Mouse (Mus musculus) frontal cortex, postnatal 36 days (tissue): ENCODE measurements around the gene Dpysl4.

Source experiments
- DNase-seq, 2 experiments: peaks; one replicate each; pipeline ENCODE4 v3.0.0; 2022; ENCODE audit warnings: low spot score in 2 of 2

The Dpysl4 gene

DNA sequence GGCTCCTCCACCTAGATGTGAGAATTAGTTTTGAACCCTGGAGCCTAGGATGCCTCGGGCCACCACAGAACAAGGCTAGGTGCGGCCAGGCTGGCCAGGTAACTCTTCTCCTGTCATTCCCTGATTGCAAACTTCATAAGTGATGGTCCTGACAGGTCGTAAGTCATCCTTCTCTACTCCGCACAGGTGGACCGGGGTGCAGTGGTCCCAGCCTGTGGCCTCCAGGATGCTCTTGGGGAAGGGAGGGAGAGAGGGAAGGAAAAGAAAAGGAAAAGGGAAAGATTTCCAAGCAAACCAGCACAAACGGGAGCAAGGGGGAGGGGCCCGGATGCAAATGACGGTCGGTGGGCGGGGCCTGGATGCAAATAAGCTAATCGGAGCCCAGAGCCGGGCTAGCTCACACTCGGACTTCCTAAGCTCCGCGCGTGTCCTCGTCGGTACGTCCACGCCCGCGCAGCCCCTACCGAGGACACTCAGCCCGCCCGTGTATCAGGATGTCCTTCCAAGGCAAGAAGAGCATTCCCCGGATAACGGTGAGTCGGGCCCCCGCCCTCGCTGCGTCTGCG lies at the start of gene Dpysl4:
Dpysl4 (plus strand) TSS at position 373 of the 566 bp plus-strand sequence.
- peak; percentile 87 to 93 for DNase-seq

DNA sequence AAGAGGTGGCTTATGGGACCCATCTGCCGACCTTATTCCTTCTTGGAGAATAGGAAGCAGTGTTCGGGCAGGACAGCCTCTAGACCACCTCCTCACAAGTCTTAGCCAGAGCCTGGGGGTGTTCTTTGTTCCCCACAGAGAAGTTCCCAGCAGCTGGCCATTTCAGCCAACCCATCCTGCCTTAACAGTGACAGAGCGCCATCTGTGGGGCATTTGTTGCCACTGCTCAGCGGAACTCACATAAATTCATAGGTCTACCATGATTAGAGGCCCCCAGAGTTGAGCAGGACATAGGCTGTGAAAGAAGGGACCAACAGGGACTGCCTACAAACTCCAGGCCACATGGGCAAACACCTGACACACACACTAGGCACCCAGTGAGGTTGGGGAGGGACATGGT lies 22.4 kb upstream of the Dpysl4 start:
- no peak for DNase-seq

GRCm38 (mm10) chr7:139068182-139068623 lies 17.6 kb upstream of the Dpysl4 start:
- peak; percentile 84 to 87 for DNase-seq

- DNase-seq: no peak
Measured at GRCm38 (mm10) chr7:139074189-139074588, 11.6 kb upstream of the Dpysl4 start.

DNA sequence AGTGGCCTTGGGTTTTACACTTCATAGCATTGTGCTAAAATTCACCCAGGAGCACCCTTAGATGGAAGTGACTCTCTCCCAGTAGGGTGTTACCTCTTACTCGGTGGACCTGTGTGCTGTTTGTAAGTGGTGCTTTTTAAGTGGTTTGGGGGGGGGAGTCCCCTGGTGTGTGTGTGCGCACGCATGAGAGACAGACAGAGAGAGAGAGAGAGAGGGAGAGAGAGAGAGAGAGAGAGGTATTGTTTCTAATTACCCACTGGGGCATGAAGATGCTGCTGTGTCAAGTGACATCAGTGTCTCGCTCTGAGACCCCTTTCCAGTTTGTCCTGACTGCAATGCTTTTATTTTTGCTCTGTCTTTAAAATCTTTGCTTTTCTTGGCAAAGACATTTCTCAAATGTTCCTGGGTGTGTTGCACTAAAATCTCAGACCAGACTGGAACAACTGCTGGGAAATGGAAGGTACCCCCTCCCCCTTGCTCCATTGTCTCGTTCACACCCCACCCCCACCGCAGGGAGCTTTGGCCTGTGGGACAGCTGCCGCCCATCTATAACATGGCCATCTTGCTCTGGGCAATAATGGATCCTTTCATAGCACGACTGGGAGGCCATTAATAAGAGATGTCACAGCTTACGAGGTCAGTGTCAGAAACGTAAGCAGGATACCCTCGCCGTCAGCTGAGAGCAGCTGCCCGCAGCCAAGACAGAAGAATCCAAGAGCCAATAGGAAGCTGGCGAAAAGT lies 10.6 kb upstream of the Dpysl4 start:
- DNase-seq: no peak

DNA sequence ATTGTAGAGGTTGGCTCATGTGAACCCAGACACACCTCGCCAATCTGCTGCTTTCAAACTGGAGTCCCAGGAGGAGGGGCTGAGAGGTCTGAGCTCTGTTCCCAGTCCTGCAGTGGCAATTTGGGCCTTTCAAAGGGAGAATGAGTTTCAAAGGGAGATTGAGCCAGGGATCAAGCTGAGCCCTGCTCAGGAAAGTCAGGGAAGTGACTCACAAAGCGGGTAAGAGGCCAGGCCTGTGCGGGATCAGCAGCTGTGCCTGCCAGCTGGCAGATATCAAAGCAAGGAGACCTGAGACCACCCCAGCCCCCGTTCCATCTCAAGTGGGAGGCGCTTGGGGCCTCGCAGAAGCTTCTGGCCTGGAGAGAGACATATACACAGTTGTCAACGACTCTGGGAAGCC lies 8.5 kb upstream of the Dpysl4 start:
- no peak for DNase-seq

GRCm38 (mm10) chr7:139078181-139078580 lies 7.6 kb upstream of the Dpysl4 start:
- no peak for DNase-seq

DNA sequence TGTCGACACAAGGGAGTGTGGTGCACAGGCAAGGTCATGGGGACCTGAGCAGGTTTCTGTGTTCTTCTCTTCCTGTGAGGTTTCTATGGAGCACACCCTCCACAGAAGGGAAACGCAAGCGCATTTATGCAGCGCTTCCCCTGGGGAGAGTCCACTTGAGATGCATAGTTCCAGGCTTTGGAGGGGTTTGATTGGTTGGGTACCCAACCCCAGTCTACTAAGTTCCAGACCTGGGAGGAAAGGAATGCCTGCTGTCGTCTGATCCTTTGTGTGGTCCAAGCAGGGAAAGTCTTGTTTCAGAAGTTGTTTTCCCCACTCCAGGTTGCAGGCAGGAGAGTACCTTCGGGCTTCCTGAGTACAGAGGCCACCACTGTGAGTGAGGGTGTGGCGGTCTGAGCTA lies 6.7 kb upstream of the Dpysl4 start:
- DNase-seq: no peak

DNA sequence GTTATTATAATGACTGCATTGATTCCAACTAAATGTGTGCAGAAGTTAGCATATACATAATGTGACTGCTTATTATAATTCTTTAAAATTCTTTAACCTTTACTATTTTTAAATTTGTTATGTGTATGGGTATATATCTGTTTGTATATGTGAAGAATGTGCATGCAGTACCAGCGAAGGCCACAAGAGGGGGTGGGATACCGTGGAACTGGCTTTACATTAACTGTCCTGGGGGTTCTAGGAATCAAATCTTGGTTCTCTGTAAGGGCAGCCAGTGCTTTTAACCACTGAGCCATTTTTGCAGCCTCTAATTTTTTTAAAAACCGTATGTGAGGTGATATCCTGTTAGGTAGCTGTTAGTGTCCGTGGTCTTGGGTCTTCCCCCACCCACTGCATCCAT lies 5.1 kb upstream of the Dpysl4 start:
- DNase-seq: no peak

DNA sequence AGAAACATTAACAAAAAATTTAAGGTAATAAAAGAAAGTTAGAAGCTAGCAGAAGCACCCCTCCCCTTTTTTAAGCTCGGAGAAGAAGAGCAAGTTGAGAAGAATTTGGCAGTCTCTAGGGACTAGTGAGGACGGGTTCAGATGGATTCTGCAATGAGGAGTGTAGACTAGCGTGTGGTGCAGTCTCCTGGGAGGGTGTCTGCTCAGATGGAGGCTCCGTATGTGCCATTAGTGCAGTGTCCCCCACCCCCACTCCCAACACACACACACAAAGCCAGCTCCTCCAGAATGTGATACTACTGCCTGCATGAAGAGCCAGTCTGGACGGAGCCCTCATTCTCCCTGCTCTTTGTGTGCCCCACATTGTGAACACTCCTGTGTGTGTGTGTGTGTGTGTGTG lies 4.6 kb upstream of the Dpysl4 start:
- no peak for DNase-seq

- DNase-seq: no peak
Measured at GRCm38 (mm10) chr7:139082281-139082680, 3.5 kb upstream of the Dpysl4 start.

- DNase-seq: no peak
Measured at GRCm38 (mm10) chr7:139084316-139084715, 1.5 kb upstream of the Dpysl4 start.

DNA sequence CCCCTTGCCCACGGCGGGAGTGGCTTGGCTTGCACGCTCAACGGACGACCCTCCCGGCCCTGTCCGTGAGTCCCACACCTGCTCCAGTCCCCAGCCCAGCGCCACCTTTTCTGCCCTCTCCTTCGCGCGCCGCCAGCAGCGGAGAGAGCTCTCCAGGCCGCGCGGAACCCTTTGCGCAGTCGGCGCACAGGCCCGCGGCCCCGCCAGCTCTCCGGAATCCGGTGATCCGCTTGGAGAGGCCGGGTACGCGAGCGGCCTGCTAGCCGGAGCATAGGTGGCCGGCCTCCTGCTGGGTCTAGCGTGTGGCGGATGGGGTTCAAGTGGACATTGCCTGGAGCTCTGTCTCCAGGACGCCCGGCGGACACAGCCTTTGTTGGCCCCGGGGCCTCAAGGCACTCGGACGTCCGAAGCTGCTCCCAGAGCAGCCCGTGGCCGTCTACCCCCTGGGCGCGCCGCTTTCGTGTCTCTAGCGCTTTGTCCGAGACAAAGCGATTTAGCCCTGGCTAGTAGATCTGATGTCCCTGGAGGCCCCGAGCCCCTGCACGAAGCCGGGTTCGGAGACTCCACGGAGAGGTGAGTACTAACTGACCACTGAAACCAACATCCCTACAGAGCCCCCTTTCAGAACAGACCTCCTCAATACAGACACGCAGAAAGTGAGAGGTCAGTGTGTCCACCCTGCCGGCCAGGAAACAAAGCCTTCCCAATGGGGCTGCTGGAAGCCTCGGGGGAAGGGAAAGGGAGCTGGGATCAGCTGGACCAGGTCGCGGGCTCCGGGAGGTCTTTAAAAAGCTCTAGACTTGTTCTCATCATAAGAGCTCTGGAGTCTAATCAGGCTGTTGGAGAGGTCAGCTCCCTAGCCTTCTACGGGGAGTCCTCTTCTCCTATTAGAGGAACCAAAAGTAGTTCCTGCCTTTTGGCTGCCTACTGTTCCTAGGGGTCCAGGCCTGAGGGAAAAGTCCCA lies 676 bp downstream of the Dpysl4 start:
- no peak for DNase-seq

- DNase-seq: no peak
Measured at GRCm38 (mm10) chr7:139087801-139088200, 2.0 kb downstream of the Dpysl4 start.

GRCm38 (mm10) chr7:139089892-139090874 lies 4.4 kb downstream of the Dpysl4 start:
- peak in 1 of 2 experiments; percentile 72 for DNase-seq

GRCm38 (mm10) chr7:139091681-139092080 lies 5.9 kb downstream of the Dpysl4 start:
- DNase-seq: no peak

DNA sequence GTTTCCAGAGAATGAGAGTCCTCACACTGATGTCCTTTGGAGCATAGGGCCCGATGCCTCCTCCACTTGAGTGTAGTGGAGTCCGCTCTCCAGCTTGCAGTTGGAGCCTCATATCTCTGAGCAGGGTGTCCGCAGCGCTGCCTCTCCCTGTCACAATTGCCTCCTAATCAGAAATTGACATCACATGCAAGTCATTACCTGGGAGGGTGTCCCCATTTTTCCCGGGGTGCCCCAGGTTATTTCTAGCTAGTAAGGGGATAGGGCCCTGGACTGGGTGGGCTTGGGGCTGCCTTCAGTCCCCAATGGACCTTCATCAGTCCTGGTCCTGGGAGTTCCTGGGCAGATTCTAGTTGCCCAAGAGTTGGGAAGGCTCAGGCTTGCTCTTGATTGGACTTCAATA lies 6.9 kb downstream of the Dpysl4 start:
- no peak for DNase-seq

DNA sequence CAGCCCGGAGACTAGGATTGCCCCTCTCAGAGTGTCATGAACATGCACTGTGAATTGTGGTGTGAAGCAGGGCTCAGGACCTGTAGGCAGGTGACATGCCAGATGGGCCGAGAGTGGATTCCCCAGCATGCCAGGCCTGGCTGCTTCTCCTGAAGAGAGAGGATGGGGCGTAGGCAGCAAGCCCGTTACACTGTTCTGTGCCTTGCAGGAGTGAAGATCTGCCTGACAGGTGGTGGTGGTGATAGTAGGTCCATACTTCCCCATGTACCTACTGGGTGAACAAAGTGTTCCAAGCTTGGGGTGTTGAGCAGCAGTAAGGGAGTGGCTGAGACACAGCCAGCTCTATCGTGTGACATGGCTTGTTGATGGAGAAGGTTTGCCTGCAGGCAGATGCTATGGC lies 7.3 kb downstream of the Dpysl4 start:
- DNase-seq: peak in 1 of 2 experiments; percentile 43

- no peak for DNase-seq
Measured at GRCm38 (mm10) chr7:139093781-139094180, 8.0 kb downstream of the Dpysl4 start.

GRCm38 (mm10) chr7:139094761-139095160 lies 9.0 kb downstream of the Dpysl4 start:
- DNase-seq: no peak

DNA sequence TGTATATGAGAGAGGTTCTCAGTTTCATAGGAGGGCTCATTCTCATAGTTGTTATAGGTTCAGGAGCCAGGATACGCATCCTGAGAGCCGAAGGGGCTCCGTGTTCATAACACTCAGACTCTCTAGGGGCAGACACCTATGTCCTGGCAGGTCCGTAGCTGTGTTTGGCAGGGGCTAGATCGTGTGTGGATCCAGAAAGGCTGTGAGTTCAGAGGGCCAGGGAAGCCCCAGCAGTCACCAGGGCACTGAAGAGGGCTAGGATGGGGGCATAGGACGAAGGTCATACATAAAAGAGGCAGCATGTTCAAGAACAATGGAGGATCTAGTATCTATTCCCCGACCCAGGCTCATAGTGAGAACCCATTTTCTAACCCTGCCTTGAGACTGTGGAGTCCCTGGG lies 9.5 kb downstream of the Dpysl4 start:
- no peak for DNase-seq
